Mouse (Mus musculus) megakaryocyte, embryonic 14.5 days (primary cell): ENCODE data around the gene Vwa7.
"Not testable (repeated sequence)": the region's sequence is repeated elsewhere in the genome, so short reads cannot be mapped to it uniquely, and the experiment has no call there.

Experiments used
- FLI1 ChIP-seq: IDR thresholded peaks from 2 replicates; pipeline ENCODE4 v1.6.1; 2012; ENCODE audit warnings: low read length, inconsistent platforms, mixed read lengths
- GATA1 ChIP-seq: IDR thresholded peaks from 3 replicates; pipeline ENCODE4 v1.6.1; 2012; ENCODE audit warnings: mixed read lengths, low read length, inconsistent platforms, borderline replicate concordance

DNA sequence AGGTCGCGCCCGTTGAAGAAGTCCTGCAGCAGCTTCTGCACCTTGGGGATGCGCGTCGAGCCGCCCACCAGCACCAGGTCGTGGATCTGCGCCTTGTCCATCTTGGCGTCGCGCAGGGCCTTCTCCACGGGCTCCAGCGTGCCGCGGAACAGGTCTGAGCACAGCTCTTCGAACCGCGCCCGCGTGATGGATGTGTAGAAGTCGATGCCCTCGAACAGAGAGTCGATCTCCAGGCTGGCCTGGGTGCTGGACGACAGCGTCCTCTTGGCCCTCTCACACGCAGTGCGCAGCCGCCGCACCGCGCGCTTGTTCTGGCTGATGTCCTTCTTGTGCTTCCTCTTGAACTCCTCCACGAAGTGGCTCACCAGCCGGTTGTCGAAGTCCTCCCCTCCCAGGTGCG lies 45.5 kb upstream of the Vwa7 start:
- not testable (repeated sequence) for TF ChIP-seq GATA1, FLI1
